Mouse (Mus musculus) hindbrain, postnatal 0 days (tissue): ENCODE measurements around the gene Shank2. TPM values are rescaled to one million over a fixed set of nuclear protein-coding genes. Genes with fewer than 3 reads are reported as not detected.

ENCODE experiments used
- ATAC-seq: fragments of 200-750 bp; cut with Nextera tagmentation; 2 replicates; pipeline ENCODE4 v1.8.0; 2017; ENCODE audit warnings: mild to moderate bottlenecking, moderate TSS enrichment, moderate library complexity
- DNase-seq: peaks from one replicate; pipeline ENCODE4 v3.0.0-alpha.2; 2015; ENCODE audit warnings: low spot score
- H3K27ac ChIP-seq: fragments of 300-500 bp; sonication (generic); 2 replicates; pipeline ENCODE4 v1.5.1; 2014; ENCODE audit warnings: mild to moderate bottlenecking
- H3K27me3 ChIP-seq: fragments of 300-500 bp; sonication (generic); 2 replicates; pipeline ENCODE4 v1.6.1; 2014; ENCODE audit warnings: low read length, mixed read lengths; ENCODE audit not compliant: insufficient read depth
- H3K36me3 ChIP-seq: fragments of 300-500 bp; sonication (generic); 2 replicates; pipeline ENCODE4 v1.6.1; 2014; ENCODE audit warnings: low read length, mixed read lengths; ENCODE audit not compliant: insufficient read depth
- H3K4me1 ChIP-seq: fragments of 300-500 bp; sonication (generic); 2 replicates; pipeline ENCODE4 v1.6.1; 2014; ENCODE audit warnings: antibody characterized with exemption, low read length, mixed read lengths; ENCODE audit not compliant: insufficient read depth
- H3K4me2 ChIP-seq: fragments of 300-500 bp; sonication (generic); 2 replicates; pipeline ENCODE4 v1.6.1; 2014; ENCODE audit warnings: low read depth, mild to moderate bottlenecking, low read length, moderate library complexity, mixed read lengths
- H3K4me3 ChIP-seq: fragments of 300-500 bp; sonication (generic); 2 replicates; pipeline ENCODE4 v1.5.1; 2014; ENCODE audit warnings: low read length
- H3K9ac ChIP-seq: fragments of 300-500 bp; sonication (generic); replicated peaks from 2 replicates; pipeline ENCODE4 v1.6.1; 2014; ENCODE audit warnings: mild to moderate bottlenecking, low read length, moderate library complexity, mixed read lengths
- H3K9me3 ChIP-seq: fragments of 300-500 bp; sonication (generic); 2 replicates; pipeline ENCODE4 v1.6.1; 2016; ENCODE audit warnings: low read length, mixed read lengths
- CTCF ChIP-seq: IDR thresholded peaks from 2 replicates; pipeline ENCODE4 v1.5.1; 2016; ENCODE audit warnings: antibody characterized with exemption, control low read depth, low read depth
- WGBS: fragments of 180-500 bp; shearing (Covaris S2); extraction: QIAGEN DNeasy Blood & Tissue Kit; methylation state at CpG from one replicate; pipeline ENCODE4 v1.1.7; 2014; 5-methylcytosine and 5-hydroxymethylcytosine counted together
- polyA plus RNA-seq: library from polyadenylated mRNA; unstranded; fragments of >200 nt; fragmentation: Nextera tagmentation; extraction: Ambion mirVana; gene quantifications from 2 replicates; pipeline ENCODE4 v1.2.1, GENCODE M21; 2015
- total RNA-seq: library from RNA; depleted of rRNA; stranded (reverse); fragments of >200 nt; gene quantifications from 2 replicates; pipeline ENCODE4 v1.2.3, GENCODE M21; 2014

Gene Shank2
- total and polyA plus RNA-seq, 2 experiments from 2014 or later: 8.4 to 28.0 TPM

- Histone ChIP-seq H3K4me2 (no peak overlapping the region), H3K4me3 (no peak overlapping the region), H3K9ac (no peak overlapping the region), H3K27ac (no peak overlapping the region), H3K27me3 (no peaks in the 10 kb centered on the region), H3K4me1 (no peaks in the 10 kb centered on the region), H3K9me3 (no peaks in the 10 kb centered on the region), H3K36me3 (no peaks in the 10 kb centered on the region)
- WGBS: 65% methylated on average over 4 of the region's 4 CpGs
- DNase-seq (peak; percentile 35), ATAC-seq (no peak)
- no peak for TF ChIP-seq CTCF
These were observed 146.4 kb downstream of the Shank2 start for GRCm38 (mm10) chr7:144148111-144148510.

GRCm38 (mm10) chr7:144153124-144153523 lies 151.4 kb downstream of the Shank2 start:
- TF ChIP-seq CTCF: no peak
- Histone ChIP-seq H3K4me3 (no peak overlapping the region), H3K4me2 (no peak overlapping the region), H3K9me3 (no peaks in the 10 kb centered on the region), H3K36me3 (no peaks in the 10 kb centered on the region), H3K4me1 (no peaks in the 10 kb centered on the region), H3K9ac (no peak overlapping the region), H3K27ac (no peak overlapping the region), H3K27me3 (no peaks in the 10 kb centered on the region)
- ATAC-seq (no peak), DNase-seq (no peak)
- WGBS: 71% methylated on average over 4 of the region's 4 CpGs

- Histone ChIP-seq H3K27ac (0 out of 2 replicates have a peak overlapping the region, but pooled peaks have one; percentile 15), H3K36me3 (no peaks in the 10 kb centered on the region), H3K9me3 (no peaks in the 10 kb centered on the region), H3K9ac (no peak overlapping the region), H3K4me3 (no peak overlapping the region), H3K27me3 (no peaks in the 10 kb centered on the region), H3K4me2 (no peak overlapping the region), H3K4me1 (no peaks in the 10 kb centered on the region)
- DNase-seq (peak; percentile 36), ATAC-seq (peak; percentile 61)
- no peak for TF ChIP-seq CTCF
- 31% methylated on average over 8 of the region's 8 CpGs for WGBS
These were observed 152.0 kb downstream of the Shank2 start for GRCm38 (mm10) chr7:144153682-144154081.

GRCm38 (mm10) chr7:144157936-144158335 lies 156.2 kb downstream of the Shank2 start:
- H3K27ac ChIP-seq: no peak overlapping the region
- H3K9ac ChIP-seq: no peak overlapping the region
- no peaks in the 10 kb centered on the region for H3K4me1 ChIP-seq
- no peak for DNase-seq
- WGBS: 85% methylated on average over 8 of the region's 8 CpGs
- H3K4me3 ChIP-seq: no peak overlapping the region
- TF ChIP-seq CTCF: no peak
- no peaks in the 10 kb centered on the region for H3K27me3 ChIP-seq
- H3K9me3 ChIP-seq: no peaks in the 10 kb centered on the region
- H3K4me2 ChIP-seq: no peak overlapping the region
- H3K36me3 ChIP-seq: no peaks in the 10 kb centered on the region
- ATAC-seq: no peak

GRCm38 (mm10) chr7:144159556-144159955 lies 157.8 kb downstream of the Shank2 start:
- H3K4me2 ChIP-seq: no peak overlapping the region
- DNase-seq (no peak), ATAC-seq (no peak)

GRCm38 (mm10) chr7:144160066-144160465 lies 158.3 kb downstream of the Shank2 start:
- ATAC-seq (no peak), DNase-seq (no peak)
- WGBS: 68% methylated on average over 2 of the region's 2 CpGs
- no peaks in the 10 kb centered on the region for H3K27me3 ChIP-seq
- H3K27ac ChIP-seq: no peak overlapping the region
- H3K9ac ChIP-seq: no peak overlapping the region
- H3K4me3 ChIP-seq: no peak overlapping the region
- H3K9me3 ChIP-seq: no peaks in the 10 kb centered on the region
- H3K4me1 ChIP-seq: no peaks in the 10 kb centered on the region
- TF ChIP-seq CTCF: no peak
- no peaks in the 10 kb centered on the region for H3K36me3 ChIP-seq
- H3K4me2 ChIP-seq: no peak overlapping the region

More at GRCm38 (mm10) chr7:144159556-144159955, 157.8 kb downstream of the Shank2 start:
- 45% methylated on average over 8 of the region's 8 CpGs for WGBS
- H3K27me3 ChIP-seq: no peaks in the 10 kb centered on the region
- TF ChIP-seq CTCF: no peak
- no peaks in the 10 kb centered on the region for H3K4me1 ChIP-seq
- no peak overlapping the region for H3K4me3 ChIP-seq
- H3K36me3 ChIP-seq: no peaks in the 10 kb centered on the region
- no peaks in the 10 kb centered on the region for H3K9me3 ChIP-seq
- no peak overlapping the region for H3K9ac ChIP-seq
- no peak overlapping the region for H3K27ac ChIP-seq

- Histone ChIP-seq H3K27ac (no peak overlapping the region), H3K36me3 (no peaks in the 10 kb centered on the region), H3K9me3 (no peaks in the 10 kb centered on the region), H3K4me1 (no peaks in the 10 kb centered on the region), H3K4me3 (no peak overlapping the region), H3K4me2 (no peak overlapping the region), H3K27me3 (no peaks in the 10 kb centered on the region), H3K9ac (no peak overlapping the region)
- 73% methylated on average over 15 of the region's 15 CpGs for WGBS
- DNase-seq: no peak
- TF ChIP-seq CTCF: no peak
- ATAC-seq: no peak
These were observed 159.0 kb downstream of the Shank2 start for GRCm38 (mm10) chr7:144160646-144161249.
